Mouse (Mus musculus) adrenal gland, adult (tissue): ENCODE results near the gene Myo18b.

Source experiments
- DNase-seq, 2 experiments: peaks; one replicate each; pipeline ENCODE4 v3.0.0; 2022 to 2023; ENCODE audit warnings: low spot score in 1 of 2; ENCODE audit not compliant: inconsistent age in 2 of 2

Myo18b gene

DNA sequence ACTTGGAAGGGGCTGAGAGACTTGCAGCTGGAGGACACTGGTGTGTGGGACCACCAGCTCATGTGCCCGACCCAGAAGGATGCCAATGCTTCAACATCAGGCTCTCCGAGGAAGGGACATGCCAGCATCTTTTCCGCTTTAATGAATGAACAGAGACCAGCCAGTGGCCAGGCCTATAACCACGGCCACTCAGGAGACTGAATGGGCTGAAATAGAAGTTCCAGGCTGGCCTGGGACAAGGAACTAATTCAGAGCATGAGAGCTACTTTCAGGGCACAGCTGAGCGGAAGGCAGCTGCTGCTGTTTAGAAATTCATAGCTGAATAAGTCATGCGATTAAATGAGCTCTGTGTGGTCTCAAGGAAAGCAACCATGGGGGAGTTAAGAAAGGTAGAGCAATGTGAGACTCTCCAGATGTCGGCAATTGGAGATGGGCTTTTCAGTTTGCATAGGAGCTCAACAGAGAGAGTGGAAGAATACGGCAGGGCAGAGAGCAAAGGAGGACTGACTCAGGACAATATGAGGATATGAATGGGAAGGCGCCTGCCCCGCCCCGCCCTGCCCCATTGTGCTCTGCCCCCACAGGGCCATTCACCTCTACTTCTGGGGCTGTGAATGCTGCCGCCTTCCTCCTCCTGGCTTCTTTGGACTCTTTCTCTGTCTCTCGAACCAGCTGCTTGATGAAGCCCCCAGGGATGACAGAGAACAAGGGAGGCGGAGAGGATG lies 18.6 kb downstream of the Myo18b start:
- DNase-seq: no peak

DNA sequence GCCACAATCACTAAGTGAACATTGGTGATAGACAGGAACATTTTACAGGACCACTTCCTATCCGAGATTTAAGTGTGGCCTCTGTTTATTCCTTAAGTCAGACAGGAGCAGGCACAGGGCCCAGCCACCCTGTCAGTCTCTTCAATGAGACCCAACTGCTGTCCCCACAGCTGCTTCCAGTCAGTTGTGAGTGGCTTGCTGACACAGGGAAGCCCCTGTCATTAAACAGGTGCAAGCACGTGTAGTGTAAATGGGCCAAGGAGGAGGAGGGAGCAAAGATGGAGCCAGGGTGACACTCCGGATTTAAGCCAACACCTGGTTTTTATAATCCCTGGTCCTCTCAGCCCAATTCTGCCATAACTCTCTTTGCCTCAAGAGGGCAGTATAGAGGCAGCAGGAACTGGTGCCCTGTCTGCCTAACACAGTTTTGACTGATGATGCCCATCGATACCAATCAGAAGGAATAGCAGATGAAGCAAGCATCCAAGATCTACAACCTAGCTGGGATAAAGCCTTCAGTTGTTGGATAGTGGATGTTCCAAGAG lies 19.2 kb downstream of the Myo18b start:
- peak; percentile 20 to 79 for DNase-seq

DNA sequence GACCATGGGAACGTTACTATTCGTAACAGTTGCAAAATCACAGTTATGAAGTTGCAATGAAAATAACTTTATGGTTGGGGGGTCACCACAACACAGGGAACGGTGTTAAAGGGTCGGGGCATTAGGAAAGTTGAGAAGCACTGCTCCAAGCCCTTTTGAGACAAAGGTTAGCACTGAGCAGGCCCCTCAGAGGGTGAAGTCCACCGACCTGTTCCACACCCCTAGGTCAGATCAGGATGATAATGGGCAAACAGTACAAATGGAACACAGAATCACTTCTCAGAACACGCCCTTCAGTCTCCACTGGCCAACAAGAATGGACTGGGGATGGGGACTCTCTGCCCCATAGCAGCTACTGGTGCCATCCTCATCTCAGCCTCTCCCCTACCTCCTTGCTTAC lies 23.2 kb downstream of the Myo18b start:
- no peak for DNase-seq

DNA sequence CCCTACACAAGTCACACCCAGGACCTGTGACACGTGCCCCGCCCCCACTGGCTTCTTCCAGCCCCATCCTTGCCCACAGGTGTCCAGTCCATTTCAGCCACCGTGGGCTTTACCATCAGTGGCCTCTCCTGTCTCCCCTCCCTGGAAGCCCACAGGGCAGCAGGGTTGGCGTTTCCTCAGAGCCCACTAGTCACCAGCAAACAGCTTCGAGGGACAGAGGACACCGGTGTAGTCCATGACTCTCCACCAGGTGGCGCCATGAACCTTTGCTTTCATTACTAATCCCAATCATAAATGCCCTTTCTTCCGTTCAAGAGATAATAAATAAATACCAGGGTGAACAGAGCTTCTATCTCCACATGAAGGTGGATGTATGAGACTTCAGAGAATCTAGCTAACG lies 25.4 kb downstream of the Myo18b start:
- DNase-seq: peak; percentile 59 to 89

DNA sequence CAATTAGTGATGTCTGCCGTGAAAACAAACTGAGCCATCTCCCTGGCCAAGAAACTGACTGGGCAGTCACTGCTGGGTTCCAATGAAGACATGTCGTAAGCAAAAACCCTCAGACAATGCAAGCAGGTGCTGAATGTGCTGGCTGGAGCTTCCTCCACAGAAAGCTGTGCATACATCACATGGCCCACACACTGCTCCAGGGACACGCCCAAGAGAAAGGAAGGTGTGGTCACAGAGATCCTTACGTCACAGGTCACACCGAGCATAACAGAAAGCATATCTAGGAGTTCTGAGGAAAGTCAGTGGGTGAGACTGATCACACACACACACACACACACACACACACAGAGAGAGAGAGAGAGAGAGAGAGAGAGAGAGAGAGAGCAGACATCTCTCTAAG lies 27.5 kb downstream of the Myo18b start:
- DNase-seq: no peak

DNA sequence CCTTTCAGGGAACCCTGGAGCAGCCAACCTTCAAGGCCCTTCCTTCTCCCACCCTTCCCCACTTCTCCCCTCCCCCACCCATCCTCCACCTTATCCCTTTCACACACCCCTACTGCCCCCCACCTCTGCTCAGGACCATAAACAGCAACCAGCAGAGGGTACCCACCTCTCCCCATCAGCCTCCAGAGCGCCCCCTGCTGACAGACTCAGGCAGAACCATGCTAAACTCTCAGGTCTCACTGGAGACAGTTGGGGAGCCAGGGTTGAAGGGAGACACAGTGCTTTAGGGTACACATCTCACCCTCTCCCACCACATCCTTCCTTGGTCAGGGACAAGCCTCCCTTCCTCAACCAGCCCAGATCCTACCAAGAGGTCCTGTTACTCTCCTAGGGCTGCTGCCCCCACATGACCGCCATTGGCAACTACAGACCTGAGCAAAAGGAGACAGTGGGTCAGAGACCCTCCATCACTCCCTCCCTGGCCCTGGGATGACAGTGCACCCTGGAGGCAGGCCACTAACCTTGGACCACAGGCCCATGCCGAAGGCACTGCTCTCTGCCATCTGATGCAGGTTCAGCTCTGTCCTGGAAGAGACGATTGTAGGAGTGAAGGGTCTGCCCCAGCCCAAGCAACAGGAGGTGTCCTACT lies 31.3 kb downstream of the Myo18b start:
- DNase-seq: peak; percentile 23 to 71

DNA sequence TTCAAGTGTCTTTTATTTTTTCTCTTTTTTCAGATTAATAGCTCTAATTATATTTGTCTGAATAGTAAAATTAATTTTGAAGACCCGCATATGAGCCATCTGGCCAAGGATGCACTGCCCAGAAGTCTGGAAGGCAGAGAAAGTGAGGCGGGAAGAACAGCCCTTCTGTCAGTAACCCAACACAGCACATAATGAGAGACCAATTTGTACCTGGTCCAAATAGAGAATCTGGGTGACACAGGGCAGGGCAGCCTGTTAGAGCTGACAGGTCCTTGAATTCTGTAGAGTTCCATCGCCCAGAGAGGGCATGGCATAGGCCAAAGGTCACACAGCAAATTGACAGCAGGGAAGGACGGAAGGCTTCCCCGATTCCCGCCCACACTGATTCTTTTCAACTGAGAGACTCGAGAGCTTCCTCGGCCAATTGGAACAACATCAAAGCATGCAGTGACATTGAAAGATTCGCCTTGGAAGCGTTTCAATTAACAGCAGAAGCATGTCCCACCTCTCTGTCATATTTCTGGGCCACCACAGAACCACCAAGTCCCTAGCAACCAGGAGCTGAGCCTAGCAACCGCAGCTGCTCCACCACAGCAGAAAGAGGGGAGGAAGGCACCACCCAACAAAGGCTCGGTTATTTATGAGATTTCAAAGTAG lies 36.7 kb downstream of the Myo18b start:
- peak; percentile 56 to 92 for DNase-seq

DNA sequence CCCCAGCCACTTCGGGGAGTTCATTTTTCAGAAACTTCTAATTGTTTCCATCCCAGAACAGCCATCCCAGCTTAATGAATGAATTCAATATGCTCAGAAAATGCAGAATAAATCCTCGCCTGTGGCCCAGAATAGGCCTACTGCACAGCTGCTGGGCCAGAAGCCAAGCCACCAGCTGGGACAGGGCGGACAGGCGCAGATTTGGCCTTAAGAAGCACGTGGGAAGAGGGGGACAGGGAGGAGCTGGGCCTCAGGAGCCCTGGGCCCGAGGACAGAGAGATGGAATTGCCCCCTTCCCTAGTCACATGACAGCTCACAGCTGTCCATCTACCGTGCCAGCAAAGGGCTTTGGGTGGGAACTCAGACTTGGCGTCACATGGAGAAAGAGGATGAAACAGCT lies 43.0 kb downstream of the Myo18b start:
- peak in 1 of 2 experiments; percentile 19 for DNase-seq

DNA sequence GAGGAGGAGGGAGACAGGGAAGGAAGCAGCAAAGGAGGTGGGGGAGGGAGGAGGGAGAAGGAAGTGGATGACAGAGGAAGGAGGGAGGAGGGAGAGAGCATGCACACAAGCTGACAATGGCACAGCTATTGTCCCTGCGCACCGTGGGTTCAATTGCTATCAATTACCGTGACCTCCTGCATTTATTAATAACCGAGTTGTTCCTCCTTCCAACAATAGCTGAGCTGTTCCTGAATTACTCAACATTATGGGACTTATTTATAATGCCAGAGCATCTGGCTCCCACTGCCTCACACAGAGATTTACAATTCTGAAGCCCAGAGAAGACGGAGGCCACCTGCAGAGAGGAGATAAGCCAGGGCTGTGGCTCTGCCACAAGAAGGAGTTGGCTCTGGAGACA lies 44.8 kb downstream of the Myo18b start:
- no peak for DNase-seq

DNA sequence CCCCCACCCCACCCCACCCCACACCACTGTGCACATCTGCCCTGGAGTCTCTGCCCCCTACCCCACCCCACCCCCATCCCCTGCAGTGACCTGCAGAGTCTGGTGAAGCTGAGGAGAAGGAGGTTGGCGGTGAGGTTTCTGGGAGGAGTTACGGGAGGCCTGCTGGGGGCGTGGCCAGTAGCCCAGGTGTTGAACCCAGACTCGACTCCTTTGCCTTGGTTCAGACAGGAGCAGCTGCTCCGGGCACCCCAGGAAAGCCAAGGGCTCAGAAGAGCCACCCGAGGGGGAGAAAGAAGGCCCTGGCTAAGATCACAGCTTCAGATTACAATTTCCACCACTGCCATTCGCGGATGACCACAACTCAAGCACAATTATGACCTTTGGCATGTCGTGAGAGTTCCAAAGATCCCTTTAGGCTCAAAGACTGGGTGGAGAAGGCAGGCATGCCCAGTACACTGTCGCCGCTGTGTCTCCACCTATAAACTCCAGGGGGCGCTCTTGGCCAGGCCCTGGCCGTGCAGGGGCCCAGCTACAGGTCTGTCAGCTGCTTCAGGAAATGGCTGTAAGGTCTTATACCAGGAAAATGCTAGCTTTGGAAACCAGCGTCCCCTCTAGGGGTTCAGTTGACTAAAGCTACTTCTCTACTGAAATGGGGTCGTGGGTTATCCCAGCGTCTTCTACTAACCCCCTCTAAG lies 47.4 kb downstream of the Myo18b start:
- peak; percentile 44 to 80 for DNase-seq

DNA sequence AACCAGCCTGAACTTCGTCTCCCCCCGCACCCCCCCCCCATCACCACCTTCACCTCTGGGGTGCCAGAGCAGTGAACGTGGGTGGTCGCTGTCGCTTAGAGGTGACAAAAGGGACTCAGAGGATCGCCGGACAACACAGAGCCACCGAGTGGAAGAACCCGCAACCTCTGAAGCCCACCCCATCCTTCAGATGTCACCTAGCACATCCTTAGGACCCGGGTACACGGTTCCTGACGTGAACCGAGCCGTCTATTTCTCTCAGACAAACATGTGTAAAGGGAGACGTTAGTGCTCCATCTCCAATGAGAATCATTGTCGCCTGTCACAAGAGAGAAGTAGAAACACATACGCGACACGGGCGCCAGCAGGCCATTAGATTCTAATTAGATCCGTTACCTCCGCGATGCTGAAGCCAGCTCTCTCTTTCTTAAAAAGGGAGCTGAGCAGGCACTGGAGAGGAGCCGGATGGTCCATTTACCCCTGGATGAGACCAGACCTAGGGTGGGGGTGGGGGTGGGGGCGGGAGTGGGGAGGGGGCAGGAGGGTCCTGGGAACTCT lies 48.1 kb downstream of the Myo18b start:
- DNase-seq: no peak

DNA sequence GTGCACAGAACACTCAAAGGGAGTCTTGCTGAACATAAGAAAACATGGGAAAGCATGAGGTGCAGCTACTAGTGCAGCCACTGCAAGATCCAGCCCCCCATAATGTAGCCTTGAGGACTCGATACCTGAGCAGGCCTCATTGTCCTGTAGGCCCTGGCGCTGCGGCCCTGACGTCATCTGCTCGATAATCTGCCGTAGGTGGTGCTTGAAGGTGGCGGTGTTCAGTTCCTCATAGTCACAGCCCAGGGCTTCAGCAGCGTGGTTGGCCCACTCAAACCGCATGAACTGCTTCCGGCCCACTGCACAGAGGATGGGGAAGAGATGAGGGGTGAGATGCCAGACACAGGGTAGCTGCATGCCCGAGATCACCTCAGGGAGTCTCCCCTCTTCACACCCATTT lies 50.0 kb downstream of the Myo18b start:
- DNase-seq: no peak

DNA sequence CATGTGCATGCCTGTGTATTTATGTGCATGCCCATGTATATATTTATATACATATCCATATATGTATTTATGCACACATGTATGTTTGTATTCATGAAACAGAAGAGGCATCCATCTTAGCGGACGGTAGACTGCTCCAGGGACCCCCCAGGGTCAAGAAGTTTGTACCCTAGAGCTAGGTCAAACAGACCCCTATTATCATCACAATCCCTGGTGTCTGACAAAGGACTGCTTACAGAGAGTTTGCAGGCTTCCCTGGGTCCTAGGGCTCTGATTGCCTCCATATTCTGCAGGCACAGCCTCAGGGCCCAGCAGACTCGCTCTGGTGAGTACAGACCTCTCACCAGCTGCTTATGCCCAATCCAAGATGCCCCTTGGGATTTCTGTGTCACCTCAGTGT lies 51.7 kb downstream of the Myo18b start:
- no peak for DNase-seq

DNA sequence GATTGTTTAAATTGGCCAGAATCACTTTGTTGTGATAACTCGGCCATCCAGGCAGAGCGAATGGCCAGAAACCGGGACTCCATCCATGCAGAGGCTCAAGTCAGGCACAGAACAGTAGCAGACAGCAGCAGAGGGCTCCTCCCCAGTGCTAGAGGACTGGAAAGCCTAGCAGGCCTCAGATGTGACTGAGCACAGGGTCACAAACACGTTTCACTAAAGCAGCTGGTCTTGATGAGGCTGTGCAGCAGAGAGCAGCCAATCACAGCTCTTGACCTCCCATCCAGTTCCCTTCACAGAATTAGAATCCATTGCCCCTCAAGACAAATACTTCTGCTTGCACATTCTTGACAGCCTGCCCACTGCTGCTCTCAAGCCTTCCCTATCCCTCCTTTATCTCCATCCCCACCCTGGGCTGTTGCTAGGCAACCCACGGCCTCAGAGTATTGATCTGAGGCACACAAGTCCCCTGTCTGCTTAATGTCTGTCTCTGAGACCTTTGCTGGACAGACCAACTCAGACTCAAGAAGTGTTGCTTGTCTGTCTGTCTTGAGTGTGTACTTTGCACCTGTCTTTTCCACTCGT lies 52.4 kb downstream of the Myo18b start:
- no peak for DNase-seq

DNA sequence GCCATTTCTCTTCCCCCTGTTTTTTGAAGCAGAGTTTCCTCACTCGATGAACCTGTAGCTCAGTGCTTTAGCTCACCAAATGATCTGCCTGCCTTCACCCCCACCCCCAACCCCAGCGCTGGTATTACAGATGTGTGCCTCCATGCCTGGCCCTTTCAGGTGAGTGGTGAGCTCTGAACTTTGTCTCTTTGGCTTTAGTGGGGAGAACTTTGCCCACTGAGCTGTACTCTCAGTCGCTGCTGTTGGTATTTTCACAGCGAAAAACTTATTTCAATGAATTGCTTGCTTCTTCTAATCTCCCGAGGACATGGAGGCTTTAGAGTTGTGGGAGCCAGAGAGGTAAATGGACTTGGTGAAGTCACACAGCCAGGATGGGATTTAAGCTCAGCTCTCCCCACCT lies 53.5 kb downstream of the Myo18b start:
- DNase-seq: no peak

DNA sequence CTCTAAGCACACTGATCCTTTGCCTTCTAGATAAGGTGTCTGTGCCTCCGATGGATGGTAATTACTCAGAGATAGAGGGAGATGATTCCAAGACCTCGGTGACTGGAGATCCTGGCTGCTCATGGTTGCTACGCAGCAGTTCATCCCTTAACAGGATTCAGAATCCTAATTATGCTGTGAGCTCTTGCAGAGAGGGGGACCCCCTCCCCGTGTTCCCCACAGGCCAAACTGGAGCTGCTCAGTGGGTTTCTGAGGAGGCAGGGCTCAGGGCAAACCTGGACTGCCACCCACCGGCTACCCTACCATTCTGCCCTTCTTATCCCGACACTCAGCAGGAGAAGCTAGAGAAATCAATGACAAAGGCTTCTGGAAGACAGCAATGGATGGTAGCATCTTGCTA lies 54.3 kb downstream of the Myo18b start:
- no peak for DNase-seq

DNA sequence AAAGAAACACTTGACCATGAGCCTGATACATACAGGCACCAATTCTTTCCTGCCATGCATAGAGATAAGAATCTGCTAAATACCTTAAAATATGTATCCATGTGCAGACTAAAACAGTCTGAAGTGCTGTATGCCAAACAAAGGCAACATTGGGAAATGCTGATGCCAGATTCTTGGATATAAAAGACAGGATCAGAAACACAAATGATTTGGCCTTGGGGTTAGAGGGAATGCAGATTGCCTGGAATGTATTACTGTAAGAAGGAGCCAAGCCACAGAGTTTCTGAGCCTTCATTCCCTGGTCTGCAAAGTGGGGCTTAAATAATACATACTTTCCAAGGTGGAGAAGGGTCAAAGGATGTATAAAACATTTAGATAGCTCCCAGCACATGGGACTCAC lies 61.3 kb downstream of the Myo18b start:
- DNase-seq: no peak

DNA sequence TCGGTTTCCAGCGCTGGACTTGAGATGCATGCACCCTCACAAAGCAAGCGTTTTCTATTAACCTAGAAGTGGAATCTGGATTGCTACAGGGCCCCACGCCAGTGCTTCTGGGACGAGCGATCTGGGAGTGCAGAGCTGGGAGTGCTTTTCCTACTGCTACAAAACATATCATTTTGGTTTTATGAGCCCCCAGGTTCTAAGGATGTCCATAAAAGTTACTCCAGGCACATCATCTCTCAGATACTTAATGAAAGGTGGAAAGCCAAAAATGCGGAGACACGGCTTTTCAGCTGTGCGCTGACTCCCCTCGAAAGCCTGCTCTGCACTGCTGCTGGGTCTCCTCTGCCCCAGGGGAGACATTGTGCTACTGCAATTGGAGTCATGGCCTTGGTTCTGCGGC lies 62.3 kb downstream of the Myo18b start:
- DNase-seq: no peak

DNA sequence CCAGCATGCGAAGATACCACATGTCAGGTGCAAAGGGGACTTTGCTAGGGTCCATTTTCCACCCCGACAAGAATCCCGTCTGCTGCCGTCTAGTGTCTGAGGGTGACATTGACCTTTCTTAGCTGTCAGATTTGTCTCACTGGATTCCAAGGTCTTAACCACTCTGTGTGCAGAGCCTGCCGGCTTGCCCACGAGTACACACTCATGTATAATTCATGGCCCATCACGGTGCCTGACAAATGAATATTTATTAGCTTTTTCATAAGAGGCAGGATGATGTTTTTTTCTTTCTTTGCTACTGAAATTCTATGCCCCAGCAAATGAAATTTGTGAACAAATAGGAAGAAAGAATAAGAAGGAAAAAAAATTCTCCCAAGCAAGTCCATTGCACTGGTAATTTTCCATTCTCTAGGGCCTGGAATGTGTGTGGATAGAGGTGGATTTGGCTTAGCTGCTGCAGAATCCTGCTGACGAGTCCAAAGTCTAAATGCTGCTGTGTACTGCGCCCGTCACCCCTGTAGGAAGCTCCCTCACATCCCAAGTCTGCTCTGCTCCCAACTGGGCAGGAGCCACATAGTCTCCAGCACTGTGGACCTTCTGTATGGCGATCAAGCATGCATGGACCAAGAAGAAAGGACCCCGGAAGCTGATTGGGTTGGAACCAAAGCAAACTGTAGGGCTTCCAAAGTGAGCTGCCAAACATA lies 70.9 kb downstream of the Myo18b start:
- peak in 1 of 2 experiments; percentile 32 for DNase-seq

DNA sequence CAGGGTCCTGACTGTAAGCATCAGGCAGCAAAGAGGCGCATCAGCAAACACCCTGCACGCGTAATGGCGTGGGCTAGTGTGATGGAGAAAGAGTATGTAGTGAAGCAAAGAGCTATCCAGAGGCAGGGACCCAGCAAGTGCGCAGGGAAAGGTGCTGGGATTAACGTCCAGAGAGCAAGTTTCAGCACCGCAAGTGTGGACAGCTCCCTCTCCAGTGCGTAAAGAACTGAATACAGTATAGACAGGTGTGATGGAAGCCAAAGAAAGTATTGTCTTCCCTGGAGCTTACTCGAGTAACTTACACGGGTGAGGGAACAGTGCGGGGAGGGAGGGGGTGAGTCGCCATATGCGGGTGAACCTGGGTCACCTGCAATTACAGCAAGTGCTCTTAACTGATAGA lies 71.8 kb downstream of the Myo18b start:
- DNase-seq: peak in 1 of 2 experiments; percentile 68
